Mouse (Mus musculus): ENCODE data around the gene Gli3.

Gene Gli3

DNA sequence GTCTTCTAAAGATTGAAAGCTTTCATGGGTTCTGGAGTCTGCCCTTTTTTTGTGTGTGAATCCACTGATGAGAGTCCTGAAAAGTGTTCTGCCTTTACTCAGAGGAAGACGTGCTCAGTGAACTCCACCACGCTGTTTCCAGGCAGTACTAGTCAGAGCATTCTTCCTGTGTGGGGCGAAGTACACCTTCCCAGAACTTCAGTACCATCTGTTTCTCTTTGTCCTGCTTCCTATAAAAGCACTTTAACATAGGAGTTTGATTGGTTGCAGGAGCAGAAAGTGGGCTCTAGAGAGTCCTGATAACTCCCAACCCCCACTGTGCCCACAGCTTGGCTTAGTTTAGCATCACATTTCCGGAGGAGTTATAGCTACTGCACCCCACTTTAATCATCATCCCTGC is 32.8 kb downstream of the Gli3 start:
- DNase-seq: no peak

DNA sequence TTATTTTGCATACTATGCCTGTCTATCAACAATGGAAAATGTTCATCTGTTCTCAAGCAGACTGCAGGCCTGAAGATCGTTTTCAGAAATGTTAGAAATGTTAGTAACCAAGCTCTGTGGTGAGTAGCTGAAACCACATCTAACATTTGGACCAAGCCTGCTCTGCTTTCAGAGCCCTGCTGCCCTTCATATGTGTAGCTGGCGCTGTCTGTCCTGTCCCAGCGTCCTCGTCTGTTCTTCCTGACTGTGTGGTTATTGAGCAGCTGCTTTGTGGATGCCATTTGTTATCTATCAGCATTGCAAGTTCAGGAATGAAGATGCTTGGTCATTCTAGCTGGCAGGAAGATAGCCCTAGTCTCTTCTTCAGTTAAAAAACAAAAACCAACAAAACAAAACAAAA is 35.3 kb downstream of the Gli3 start:
- DNase-seq: no peak

DNA sequence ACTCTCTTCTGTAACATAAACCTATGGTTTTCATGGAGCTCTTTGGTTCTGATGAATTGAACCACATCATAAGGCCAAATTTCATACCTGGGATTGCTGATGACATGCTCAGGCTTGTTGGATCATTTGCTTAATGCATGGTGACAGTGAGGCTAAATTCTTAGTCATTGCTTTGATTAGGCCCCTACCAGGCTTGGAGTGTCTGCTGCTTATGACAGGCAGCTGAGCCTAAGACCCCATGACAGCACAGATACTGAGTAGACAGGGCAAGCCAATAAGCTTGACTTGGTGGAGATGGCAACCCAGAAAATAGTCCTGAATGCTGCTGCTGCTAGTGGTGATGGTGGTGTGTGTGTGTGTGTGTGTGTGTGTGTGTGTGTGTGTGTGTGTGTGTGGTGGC is 47.9 kb downstream of the Gli3 start:
- DNase-seq: no peak

DNA sequence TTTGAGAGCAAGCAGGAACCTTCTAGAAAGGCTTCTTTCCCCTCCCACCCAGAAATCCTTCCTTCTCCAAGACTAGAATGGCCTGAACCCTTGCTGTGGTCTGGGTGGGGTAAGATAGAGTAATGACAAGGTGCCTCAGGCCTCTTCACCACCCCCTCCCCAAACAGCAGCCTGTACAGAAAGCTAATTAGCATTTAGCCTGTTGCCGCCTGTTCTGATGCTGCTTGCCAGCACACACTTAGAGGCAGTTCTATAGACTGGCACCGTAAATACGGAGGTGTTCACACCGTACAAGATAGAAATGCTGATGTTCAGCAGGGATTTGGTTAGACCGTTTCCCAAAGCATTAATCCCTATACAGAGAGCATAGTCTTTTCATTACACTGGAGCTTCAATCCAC is 50.1 kb downstream of the Gli3 start:
- DNase-seq: no peak

DNA sequence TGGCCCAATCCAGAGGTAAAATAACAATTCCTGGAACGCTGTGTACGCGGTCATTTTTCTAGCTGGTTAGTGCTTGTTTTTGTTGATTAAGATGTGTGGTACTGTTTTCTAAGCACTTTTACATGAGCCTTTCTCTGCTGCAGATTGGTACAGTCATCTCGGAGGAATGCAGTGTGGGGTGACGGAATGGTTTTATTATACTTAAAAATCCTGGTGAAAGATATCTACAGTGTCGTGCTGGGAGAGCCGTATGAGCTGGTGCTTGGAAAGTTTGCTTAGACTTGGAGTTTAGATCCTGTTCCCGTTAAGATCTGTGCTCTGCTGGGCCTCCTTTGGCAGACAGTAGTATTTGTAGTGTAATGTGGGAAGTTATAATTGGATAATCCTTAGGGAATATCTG is 51.0 kb downstream of the Gli3 start:
- no peak for DNase-seq

DNA sequence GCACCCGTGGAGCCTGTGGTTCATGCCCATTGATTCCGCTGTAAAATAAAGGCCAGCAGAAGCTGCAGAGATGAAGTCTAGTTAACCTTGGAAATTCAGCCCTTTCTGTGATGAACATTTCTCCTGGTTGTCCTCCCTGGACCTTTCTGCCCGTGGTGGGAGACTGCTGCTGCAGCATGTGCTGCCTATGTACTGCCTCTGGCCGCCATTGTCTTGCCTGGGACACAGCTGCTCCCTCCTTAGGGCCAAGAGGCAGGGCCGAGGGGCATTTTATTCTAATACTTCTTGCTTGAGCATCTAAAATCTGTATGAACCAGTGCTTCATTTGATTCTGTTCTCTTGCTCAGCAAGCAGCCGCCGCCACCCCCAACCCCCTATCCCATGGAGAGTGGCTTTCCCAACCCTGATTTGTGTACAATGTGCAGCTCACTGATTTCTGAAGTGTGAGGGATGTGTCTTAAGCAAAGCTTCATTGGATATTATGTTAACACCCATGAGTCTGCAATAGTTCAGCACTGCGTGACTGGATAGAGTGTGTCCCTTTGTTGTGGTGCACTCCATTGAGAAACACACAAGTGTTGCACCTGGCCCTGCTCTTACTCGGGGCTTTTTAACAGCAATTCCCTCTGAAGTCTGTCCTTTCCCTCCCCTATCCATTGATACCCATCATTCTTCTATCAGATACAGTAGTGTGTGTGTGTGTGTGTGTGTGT is 54.2 kb downstream of the Gli3 start:
- no peak for DNase-seq

DNA sequence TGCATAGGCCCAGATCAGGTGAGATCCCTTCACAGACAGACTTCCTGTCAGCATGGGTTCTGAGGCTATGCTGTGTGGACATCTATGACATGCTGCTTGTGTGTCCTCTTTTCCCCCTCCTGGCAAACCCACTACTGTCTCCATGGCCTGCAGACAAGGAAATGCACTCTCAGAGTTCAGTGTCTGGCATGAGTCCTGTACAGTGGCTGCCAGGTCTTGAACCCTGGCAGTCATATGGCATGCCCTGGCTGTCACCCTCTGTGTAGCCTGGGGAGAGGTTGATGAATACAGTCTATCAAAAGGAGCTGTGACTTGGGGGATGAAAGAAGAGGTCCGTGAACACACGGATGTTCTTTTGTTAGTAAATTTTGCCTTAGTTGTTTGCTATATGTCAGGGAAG is 57.3 kb downstream of the Gli3 start:
- no peak for DNase-seq

DNA sequence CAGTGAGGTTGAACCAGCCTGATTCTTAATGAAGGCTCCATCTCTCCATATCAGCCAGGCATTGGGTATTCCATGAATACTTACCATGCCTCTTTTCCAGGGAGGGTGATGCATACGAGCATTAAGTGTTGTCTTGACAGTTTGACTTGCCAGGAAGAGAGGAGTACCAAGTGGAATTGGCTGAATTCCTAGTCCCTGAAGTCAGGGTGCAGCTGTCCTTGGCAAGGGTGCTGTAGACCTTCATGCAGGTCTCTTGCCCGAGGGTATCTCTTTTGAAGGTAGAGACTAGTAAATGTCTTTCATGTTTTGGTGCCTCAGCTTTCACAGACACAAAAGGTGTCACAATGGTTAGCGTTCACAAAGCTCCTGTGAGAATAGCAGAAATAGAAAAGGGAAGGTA is 59.1 kb downstream of the Gli3 start:
- no peak for DNase-seq

DNA sequence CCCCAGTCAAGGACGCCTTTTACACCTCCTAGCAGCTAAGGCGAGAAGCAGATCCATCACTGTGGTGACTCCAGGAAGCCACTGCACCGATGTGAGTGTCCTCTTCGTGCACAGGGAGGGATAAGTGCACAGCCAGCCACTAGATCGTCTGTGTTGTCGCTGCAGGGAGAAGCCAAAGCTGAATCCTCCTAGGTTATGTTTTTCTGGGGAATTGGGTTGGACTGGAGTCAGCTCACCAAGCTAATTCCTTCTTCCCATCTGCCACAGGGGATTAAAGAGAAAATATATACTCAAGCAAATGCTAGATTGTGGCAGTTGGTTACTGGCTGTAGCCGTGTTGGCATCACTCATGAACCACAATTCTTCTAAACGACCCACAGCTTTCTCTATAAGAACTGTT is 61.2 kb downstream of the Gli3 start:
- no peak for DNase-seq

DNA sequence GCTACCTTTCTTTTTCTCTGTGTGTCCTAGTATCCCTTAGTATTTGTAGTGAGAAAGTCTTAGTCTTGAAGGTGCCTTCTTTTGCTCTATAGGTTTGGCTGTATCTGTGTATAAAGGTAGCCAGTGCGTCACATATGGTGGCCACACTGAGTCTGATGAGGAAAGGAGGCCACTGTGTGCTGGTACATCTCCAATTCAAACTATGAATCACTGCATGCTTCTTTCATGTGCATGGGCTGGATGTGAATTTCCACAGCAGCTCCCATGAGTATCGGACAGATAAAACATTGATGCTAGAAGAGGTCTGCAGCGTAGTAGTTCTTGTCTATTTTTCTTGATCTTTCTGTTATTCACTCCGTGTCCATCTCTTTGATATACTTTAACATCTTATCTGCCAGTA is 63.7 kb downstream of the Gli3 start:
- no peak for DNase-seq

DNA sequence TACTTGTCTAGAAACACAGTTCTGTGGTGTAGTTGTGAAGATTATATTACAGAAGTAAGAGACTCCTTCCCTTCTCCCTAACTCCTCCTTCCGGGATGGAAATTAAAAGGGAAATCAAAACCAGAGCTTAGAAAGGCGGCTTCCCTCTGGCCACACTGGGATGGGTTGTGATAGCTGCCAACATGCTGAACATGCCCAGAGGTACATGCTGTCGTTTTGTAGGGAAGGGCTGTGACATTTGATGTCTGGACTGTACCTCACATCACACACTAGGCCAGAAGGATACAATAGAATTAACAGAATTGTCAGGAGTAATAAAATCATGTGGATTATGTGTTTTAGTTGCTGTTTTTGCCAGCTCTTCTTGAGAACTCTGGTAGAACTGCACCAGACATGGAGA is 68.5 kb downstream of the Gli3 start:
- no peak for DNase-seq

DNA sequence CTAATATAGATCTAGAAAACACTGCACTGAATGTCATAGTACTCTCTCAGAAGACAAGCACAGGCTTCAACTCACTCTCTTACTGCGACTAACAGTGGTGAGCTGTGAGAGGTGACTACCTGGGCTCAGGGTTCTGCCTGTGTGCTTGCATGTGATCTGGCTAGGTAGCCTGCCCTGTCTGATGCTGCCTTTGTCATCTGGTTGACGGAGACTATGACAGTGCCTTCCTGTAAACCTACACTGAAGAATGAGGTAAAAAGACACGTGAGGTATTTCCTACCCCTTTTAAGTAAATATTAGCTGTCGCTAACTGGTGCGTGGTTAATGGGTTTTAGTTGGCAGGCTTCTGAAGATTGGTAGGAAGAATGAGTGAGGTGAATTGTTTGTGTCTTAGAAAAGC is 74.2 kb downstream of the Gli3 start:
- no peak for DNase-seq

DNA sequence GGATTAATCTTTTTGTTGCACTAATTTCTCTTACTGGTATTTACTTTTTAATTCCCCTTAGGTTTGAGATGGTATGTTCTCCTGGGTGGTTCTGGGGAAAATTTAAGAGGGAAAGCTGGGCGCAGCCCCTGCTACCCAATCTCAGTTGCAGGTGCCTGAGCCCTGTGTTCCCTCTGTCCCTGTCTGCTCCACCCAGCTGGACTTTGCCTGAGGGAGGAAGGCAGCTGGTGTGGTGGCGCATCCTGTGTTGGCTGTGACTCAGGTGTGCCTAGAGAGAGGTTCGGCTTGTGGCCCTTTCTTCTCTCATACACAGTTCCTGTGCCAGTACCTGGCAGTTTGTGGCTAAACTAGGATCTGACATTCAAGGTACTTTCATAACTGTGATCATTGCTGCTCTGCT is 74.6 kb downstream of the Gli3 start:
- no peak for DNase-seq

DNA sequence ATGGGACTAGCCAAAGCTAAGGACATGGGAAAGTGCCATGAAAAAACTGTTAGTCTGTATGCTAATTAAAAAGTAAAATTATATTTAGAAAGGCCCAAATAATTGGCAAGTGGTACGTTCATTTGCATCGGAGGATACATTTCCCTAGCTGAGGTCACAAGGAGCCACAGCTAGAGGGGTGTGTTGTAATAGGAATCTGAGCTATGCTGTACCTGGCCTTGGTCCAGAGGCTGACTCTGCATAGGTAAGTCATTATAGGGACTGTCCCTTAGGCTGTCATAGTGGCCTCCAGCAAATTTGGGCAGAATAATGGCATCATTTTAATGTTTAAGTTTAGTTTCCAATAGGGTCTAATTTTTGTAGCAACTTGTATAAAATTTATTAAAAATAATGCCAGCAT is 75.4 kb downstream of the Gli3 start:
- DNase-seq: no peak

DNA sequence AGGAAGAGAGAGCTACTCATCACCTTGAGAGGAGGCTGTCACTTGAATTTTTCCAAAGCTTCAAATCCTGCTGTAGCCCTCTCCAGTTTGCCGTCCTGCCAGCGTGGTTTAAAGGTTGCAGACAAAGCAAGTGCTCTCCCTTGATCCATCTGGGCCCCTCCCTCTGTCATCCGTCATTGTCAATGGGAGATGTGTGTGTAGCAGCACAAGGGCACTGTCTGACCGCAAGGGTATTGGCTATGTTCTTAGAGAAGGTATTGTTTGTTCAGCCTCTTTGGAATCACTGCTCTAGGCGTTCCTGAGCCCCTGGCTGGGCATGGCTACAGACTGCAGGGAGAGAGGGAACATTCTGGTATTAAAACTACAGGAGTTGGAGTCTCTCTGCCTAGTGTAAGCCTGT is 79.0 kb downstream of the Gli3 start:
- no peak for DNase-seq

DNA sequence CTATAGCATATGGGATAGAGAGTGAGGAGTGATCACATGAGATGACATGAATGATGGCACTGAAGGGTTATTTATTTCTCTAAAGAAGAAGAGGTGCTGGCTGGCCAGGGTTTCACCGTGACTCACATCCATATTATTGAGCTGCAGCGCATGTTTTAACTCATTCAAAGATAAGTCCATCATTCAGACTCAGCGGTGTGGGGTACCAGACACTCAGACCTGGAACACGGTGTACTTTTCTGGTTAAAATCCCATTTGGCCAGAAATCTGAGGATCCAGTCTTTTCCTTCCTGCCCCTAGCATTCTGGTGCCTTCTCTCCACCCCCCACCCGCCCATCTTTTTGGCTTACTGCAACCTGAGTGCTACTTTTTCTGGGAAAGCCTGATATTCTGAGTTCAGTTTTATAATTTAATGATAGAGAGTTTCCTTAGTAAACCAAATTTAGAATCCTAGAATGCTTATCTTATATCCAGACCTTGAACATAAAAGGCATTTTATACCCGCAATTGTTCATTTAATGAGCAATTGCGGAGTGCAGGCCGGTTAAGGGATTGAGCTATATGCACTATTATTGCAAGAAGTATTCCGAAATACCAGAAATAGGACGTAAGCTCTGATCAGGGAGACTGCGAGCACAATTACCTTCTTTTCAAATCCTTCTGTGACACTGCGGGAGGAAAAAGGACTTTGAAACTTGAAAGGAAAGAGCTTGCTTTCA is 80.3 kb downstream of the Gli3 start:
- no peak for DNase-seq

DNA sequence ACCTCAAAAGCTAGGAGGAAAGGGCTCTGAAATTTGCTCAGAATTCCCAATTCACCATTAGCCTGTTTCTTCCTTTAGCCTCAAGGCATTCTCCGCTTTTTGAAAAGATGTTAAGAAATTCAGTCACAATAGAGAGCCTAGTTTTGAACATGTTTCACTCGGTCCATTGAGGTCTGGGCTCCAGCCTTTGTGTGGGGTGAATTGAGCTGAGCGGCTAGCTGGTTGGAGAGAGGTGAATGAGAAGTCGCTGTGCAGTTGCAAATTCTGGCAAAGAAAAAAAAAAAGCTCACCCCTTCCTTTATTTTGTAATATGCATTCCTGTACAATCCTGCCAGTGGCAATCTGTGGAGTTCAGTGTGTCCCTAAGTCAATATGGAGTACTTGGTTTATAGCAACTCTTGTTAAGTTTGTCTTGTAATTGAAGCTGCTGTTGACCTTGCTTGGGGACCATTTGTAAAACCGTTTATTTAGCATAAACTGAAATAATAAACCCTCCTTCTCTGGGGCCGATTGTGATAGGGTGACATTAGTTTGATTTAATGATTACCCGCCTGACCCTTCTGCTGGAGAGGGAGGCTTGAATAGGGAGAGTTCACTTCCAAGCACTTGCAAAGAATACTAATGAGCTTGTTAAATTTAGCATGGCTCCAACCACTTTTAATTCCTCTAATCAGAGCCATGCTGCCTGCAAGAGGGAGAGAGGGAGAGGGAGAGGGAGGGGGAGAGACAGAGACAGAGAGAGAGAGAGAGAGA is 81.0 kb downstream of the Gli3 start:
- DNase-seq: no peak

DNA sequence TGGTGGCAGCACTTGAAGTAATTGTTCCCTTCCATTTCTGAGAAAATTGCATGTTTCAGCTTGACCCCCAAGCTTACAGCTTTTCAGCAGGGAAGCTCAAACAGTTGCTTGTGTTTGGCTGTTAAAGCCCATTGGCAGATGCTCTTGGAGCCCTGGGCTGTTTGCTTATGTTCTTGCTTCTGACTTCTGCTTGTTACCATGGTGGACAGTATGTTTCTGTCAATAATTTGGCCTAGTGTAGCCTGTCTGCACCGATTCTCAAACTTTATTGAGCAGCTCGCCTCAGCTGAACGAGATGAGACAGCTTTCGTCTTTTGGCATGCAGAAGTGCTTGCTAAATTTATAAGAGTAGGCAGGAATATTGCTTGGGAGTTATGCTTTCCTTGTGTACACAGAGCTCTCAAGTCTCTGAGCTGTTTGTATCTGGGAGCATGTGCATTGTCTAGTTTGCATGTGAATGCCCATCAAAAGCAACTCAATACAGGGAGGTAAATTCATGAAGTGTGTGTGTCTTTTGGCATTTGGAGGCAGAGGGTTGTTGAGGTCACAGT is 82.4 kb downstream of the Gli3 start:
- DNase-seq: no peak

DNA sequence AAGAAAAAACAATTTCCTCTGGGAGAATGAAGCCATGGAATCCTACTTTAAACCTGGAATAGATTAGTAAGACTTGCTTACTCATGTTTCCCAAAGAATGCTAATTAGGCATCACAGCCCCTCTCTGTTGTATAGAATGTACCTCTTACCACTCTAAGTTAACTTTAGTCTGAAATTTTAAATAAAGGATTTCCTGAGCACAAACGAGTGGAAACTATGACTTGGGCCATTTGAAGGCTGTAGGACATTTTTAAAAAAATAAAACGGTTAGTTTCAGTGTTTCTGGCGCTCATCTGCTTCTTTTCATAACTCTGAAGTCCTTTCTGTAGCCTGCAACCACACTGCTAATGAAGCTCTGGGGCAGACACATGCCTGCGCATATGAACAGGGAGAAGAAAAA is 83.2 kb downstream of the Gli3 start:
- DNase-seq: no peak

DNA sequence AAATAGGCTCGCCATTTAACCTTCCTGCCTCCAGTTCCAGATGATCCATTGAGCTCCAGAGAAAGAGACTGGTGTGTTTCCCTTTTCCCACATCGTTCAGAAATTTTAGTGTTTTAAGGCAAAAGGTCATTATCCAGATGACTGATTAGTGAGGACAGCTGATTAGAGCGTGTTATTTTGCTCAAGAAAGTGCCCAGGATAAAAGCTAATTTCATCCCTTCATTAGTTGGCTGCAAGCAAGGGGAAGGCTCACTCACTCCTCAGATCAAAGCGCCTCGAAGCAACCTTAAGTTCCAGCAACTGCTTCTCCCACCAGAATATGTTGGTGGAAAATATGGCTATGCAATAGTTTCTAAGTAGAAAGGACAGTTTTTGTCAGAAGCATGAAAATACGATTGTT is 86.4 kb downstream of the Gli3 start:
- no peak for DNase-seq

DNA sequence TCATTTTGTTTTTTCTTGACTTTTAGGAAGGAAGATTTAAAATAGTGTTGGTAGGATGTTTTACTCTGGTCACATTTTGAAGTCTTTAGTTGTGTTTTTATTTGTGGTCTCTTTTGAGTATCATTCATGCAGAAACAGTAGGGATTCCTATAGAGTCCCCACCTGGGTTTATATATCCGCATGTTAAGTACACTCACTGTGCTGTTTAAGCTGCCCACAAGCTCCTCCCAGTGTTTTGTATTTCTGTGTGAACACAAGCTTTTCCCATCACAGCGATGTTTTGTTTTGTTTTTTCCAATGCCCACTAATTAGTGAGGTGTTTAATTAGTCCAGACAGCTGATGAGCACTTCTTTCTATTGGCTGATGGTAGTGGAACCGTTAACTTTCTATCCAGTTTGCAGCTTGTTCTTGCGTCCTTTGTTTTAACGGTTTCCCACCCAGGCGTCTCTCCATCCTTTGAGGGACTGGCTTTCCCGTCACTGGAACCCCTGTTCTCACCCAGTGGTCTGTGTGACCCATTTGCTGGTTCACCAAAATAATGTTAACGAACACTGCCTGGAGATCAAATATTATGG is 87.1 kb downstream of the Gli3 start:
- DNase-seq: no peak

DNA sequence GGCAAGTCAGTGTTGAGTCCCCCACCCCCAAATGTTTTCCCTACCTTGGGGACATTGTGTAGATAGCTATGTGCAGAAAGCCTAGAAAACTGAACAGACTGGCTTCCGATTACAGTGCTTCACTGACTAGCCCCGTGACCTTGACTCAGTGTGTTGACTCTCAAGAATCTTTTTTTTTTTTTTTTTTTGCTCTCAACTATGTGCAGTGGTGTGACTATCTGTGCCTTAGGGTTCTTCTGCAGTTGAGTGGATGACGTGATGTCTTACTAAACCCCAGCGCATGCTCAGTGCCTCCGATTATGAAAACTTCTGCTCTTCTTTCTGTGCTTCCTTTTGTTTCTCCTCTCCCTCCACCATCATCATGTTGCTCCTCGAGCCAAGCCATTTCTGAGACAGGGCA is 87.7 kb downstream of the Gli3 start:
- no peak for DNase-seq

DNA sequence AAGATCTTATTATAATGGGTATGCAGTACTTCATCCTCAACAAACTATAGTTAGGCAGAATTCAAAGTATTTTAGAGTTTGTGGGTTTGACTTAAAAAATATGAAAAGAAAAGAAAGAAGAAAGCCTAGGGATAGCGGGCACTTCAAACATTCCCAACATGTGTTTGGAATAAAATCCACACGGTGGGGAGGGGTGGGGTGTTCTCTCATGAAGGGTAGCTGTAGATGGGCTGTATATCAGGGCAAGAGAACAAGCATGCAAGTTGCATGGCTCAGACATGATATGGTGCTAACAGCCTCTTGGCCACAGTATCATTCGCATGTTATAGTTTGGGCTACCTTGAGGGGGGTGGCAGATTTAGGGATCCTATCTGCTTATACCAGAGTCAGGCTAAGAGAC is 89.0 kb downstream of the Gli3 start:
- DNase-seq: no peak

Data from spleen, adult 18-20 months (tissue).